Mouse (Mus musculus): ENCODE measurements around the gene Tkfc. TPM values are rescaled to one million over a fixed set of nuclear protein-coding genes. Genes with fewer than 3 reads are reported as not detected.

The Tkfc gene
- polyA plus RNA-seq, 1 experiment from 2014 or later: 7.3 TPM

DNA sequence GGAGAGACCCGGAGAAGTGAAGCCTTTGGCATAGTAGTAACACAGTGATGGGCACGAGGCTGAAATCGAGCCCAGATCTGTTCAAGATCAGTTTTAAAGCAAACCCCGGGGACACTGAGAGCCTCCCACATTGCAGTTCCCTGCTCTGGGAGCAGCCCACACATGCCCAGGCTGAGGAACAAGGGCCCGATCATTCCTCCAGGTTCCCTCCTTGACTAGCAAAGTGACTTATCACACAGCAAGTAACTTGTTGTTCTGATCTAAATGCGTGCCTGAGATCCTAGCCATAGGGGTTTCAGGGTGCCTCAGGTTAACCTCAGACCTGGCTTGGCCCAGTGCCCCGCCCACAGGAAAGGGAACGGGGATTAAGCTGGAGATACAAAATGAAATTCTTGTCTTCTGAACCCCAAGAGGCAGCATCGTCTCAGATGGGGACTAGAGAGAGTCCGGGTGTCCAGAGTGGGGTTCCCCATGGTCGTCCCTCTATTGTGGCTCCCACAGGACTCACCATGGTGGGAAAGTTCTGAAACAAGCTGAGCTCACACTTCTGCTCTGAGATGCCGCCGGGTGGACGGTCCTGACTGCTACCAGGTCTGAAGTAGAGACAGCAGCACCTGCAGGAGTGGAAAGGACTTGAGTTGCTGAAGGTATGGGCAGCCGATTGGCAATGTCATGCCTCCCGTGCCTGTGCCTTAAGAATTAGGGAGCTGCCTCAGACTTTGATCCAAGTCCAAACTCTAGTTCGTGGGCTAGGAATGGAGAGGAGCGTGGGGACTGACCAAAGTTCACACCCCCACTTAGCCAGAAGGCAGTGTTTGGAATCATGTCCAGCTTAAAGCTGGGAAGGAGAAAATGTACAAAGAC, 1.6 kb downstream of the Tkfc start:
- no peak for TF ChIP-seq CTCF (IDR thresholded peaks at IDR 0.05)
- TF ChIP-seq EP300 (IDR thresholded peaks at IDR 0.05): no peak
- Histone ChIP-seq H3K27me3 (replicated peaks; ENCODE audit: insufficient read depth, low read length) (no peaks in the 10 kb centered on the region), H3K9me3 (ENCODE audit: low read length) (no peaks in the 10 kb centered on the region), H3K4me3 (ENCODE audit: low read depth, low read length) (no peak overlapping the region), H3K27ac (ENCODE audit: low read length) (0 out of 2 replicates have a peak overlapping the region, but pooled peaks have one; percentile 98), H3K36me3 (ENCODE audit: insufficient read depth, low read length) (peaks cover 8% of the 10 kb centered on the region; the same call in 1 of the 2 replicates), H3K4me1 (ENCODE audit: insufficient read depth, low read depth, low read length) (peaks cover 9% of the 10 kb centered on the region; the same call in 1 of the 2 replicates), H3K4me2 (replicated peaks; ENCODE audit: low read depth, low read length) (no peak overlapping the region), H3K9ac (replicated peaks; ENCODE audit: low read depth) (no peak overlapping the region)
- WGBS: 79% methylated on average over 18 of the region's 18 CpGs
- no peak for ATAC-seq
- DNase-seq (ENCODE audit: low spot score): no peak

DNA sequence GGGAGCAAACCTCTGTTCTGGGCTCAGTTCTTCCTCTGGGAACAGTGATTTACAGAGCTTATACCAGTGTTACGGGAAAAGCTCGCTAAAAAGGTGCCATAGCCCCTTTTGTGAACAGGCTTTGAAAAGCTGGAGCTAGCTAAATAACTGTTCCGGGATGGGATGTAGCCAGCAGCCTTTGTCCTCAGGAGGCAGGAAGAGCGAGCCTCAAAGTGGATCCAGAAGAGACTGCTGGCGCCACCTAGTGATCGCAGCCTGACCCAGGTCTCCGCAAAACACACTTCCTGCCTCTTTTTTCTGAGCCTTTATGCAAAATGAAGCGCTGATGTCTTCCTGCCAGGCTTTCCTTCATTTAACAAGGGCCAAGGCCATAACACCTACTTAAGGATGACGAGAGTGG, 2.7 kb downstream of the Tkfc start:
- H3K27me3 ChIP-seq (replicated peaks; ENCODE audit: insufficient read depth, low read length): no peaks in the 10 kb centered on the region
- 1% methylated on average over 9 of the region's 9 CpGs for WGBS
- peak overlapping the region; percentile 77 for H3K27ac ChIP-seq (ENCODE audit: low read length)
- H3K4me1 ChIP-seq (ENCODE audit: insufficient read depth, low read depth, low read length): peaks cover 9% of the 10 kb centered on the region; the same call in 1 of the 2 replicates
- ATAC-seq: peak; percentile 52
- H3K9me3 ChIP-seq (ENCODE audit: low read length): no peaks in the 10 kb centered on the region
- DNase-seq (ENCODE audit: low spot score): peak; percentile 96
- peak overlapping the region; percentile 22 for H3K4me3 ChIP-seq (ENCODE audit: low read depth, low read length)
- H3K36me3 ChIP-seq (ENCODE audit: insufficient read depth, low read length): no peaks in the 10 kb centered on the region
- H3K4me2 ChIP-seq (replicated peaks; ENCODE audit: low read depth, low read length): peak overlapping the region; percentile 53
- peak overlapping the region; percentile 35 for H3K9ac ChIP-seq (replicated peaks; ENCODE audit: low read depth)
- TF ChIP-seq EP300 (IDR thresholded peaks at IDR 0.05) (0 out of 2 replicates have a peak, but pooled peaks have one; percentile 23), CTCF (IDR thresholded peaks at IDR 0.05) (peak; percentile 91)

DNA sequence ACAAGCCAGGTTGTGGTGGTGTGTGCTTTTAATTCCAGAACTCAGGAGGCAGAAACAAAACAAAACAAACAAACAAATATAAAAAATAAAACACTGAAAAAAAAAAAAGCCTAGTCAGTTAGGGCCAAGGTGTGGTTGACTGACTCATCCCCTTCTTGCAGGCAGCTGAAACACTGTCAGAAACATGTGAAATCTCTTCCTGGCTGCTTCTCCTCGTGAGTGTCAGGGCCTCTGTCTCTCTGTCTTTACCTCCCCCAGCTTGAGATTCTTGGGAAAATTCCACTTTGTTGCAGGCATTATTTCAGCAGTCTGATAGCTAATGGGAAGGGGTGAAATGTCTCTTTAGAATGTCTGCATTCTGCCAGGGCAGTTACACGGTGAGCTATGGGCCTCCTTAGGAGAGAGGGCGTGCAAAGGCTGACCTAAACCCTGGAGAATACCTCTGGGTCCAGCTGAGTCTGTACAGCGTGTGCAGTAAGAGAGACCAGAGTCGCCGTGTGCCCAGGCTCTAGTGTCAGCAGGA, 3.1 kb downstream of the Tkfc start:
- Histone ChIP-seq H3K9me3 (ENCODE audit: low read length) (no peaks in the 10 kb centered on the region), H3K9ac (replicated peaks; ENCODE audit: low read depth) (peak overlapping the region; percentile 35), H3K4me3 (ENCODE audit: low read depth, low read length) (peak overlapping the region; percentile 22), H3K27me3 (replicated peaks; ENCODE audit: insufficient read depth, low read length) (no peaks in the 10 kb centered on the region), H3K36me3 (ENCODE audit: insufficient read depth, low read length) (no peaks in the 10 kb centered on the region), H3K4me1 (ENCODE audit: insufficient read depth, low read depth, low read length) (peaks cover 9% of the 10 kb centered on the region; the same call in 1 of the 2 replicates), H3K4me2 (replicated peaks; ENCODE audit: low read depth, low read length) (peak overlapping the region; percentile 53), H3K27ac (ENCODE audit: low read length) (peak overlapping the region; percentile 77)
- peak; percentile 57 for DNase-seq (ENCODE audit: low spot score)
- no peak for ATAC-seq
- WGBS: 7% methylated on average over 6 of the region's 6 CpGs
- TF ChIP-seq CTCF (IDR thresholded peaks at IDR 0.05): no peak
- no peak for TF ChIP-seq EP300 (IDR thresholded peaks at IDR 0.05)

DNA sequence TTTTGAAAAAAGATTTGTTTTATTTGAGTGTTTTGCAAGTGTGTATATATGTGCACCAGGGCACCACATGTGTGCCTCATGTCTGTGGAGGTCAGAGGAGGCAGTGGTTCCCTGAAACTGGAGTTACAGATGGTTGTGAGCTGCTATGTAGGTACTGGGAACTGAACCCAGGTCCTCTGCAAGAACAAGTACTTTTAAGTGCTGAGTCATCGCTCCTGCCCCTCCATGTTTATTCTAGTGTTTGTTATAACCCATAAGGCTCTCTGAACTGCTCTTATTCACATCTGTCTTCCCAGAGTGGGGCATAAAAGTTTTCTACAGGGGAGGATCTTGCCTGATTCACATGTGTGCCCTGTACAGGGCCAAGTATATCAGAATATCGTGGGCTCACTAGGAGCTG, 5.8 kb downstream of the Tkfc start:
- DNase-seq (ENCODE audit: low spot score): no peak
- whole genome bisulfite sequencing: 84% methylated on average over 2 of the region's 2 CpGs

DNA sequence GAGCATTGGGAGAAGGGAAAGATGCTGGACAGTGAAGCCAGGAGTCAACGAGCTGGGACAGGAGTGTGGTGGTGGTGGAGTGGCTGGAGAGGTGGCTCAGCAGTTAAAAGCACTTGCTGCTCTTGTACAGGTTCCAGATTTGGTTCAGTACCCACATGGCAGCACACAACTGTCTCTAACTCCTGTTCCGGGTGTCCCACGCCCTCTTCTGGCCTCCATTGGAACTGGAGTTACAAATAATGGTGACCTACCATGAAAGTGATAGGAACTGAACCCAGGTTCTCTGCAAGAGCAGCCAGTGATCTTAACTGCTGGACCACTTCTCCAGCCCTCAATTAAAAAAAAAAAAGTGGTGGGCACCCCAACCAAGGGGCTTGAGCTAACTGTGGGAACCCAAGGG, 7.3 kb downstream of the Tkfc start:
- ATAC-seq: no peak
- H3K4me2 ChIP-seq (replicated peaks; ENCODE audit: low read depth, low read length): no peak overlapping the region
- H3K9ac ChIP-seq (replicated peaks; ENCODE audit: low read depth): no peak overlapping the region
- H3K27me3 ChIP-seq (replicated peaks; ENCODE audit: insufficient read depth, low read length): no peaks in the 10 kb centered on the region
- peaks cover 4% of the 10 kb centered on the region; the same call in 1 of the 2 replicates for H3K4me1 ChIP-seq (ENCODE audit: insufficient read depth, low read depth, low read length)
- no peaks in the 10 kb centered on the region for H3K9me3 ChIP-seq (ENCODE audit: low read length)
- no peak overlapping the region for H3K4me3 ChIP-seq (ENCODE audit: low read depth, low read length)
- 34% methylated on average over 3 of the region's 3 CpGs for WGBS
- H3K27ac ChIP-seq (ENCODE audit: low read length): no peak overlapping the region
- no peak for DNase-seq (ENCODE audit: low spot score)
- no peaks in the 10 kb centered on the region for H3K36me3 ChIP-seq (ENCODE audit: insufficient read depth, low read length)
- TF ChIP-seq CTCF (IDR thresholded peaks at IDR 0.05) (peak; percentile 48), EP300 (IDR thresholded peaks at IDR 0.05) (no peak)

More for the DNA sequence above, 5.8 kb downstream of the Tkfc start:
- Histone ChIP-seq H3K27me3 (replicated peaks; ENCODE audit: insufficient read depth, low read length) (no peaks in the 10 kb centered on the region), H3K36me3 (ENCODE audit: insufficient read depth, low read length) (no peaks in the 10 kb centered on the region), H3K9me3 (ENCODE audit: low read length) (no peaks in the 10 kb centered on the region), H3K4me2 (replicated peaks; ENCODE audit: low read depth, low read length) (no peak overlapping the region), H3K9ac (replicated peaks; ENCODE audit: low read depth) (no peak overlapping the region), H3K27ac (ENCODE audit: low read length) (no peak overlapping the region), H3K4me3 (ENCODE audit: low read depth, low read length) (no peak overlapping the region), H3K4me1 (ENCODE audit: insufficient read depth, low read depth, low read length) (peaks cover 4% of the 10 kb centered on the region; the same call in 1 of the 2 replicates)
- ATAC-seq: no peak
- TF ChIP-seq CTCF (IDR thresholded peaks at IDR 0.05) (no peak), EP300 (IDR thresholded peaks at IDR 0.05) (no peak)

DNA sequence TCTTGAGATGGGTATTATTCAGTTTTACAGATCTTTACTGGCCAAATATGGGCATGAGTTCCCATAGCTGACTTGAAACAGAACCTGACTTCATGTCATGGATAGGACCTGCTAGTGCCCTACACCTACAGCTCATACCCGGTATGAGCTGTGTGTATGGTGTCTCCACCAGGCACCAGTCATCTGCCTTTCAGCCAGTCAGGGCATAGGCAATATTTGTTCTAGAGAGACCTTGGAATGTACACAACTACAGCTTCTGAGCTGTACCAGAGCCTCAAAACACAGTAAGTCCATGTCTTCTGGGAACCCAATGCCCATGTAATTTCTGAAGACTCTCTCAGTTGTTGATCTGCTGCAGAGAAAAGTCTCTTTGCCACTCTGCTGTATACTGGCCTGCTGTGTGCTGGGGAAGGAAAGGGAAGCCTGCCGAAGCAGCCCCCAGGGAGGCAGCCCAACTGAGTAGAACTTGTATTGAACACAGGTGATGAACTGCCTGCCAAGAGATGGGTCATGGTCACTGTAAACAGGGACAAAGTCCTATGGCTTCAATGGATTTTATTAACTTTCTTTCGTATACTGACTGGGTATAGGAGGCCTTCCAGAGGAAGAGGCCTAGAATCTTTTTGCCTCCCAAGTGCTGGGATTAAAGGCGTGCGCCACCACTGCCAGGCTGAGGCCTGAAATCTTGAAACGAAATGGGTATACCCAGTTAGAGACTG, 13.6 kb downstream of the Tkfc start:
- no peak for ATAC-seq
- TF ChIP-seq CTCF (IDR thresholded peaks at IDR 0.05) (no peak), EP300 (IDR thresholded peaks at IDR 0.05) (no peak)
- WGBS: 88% methylated on average over 6 of the region's 6 CpGs

More for the DNA sequence above, 13.6 kb downstream of the Tkfc start:
- Histone ChIP-seq H3K4me3 (ENCODE audit: low read depth, low read length) (no peak overlapping the region), H3K4me2 (replicated peaks; ENCODE audit: low read depth, low read length) (no peak overlapping the region), H3K9me3 (ENCODE audit: low read length) (no peaks in the 10 kb centered on the region), H3K27me3 (replicated peaks; ENCODE audit: insufficient read depth, low read length) (no peaks in the 10 kb centered on the region), H3K27ac (ENCODE audit: low read length) (no peak overlapping the region), H3K9ac (replicated peaks; ENCODE audit: low read depth) (no peak overlapping the region), H3K4me1 (ENCODE audit: insufficient read depth, low read depth, low read length) (no peaks in the 10 kb centered on the region), H3K36me3 (ENCODE audit: insufficient read depth, low read length) (peaks cover 16% of the 10 kb centered on the region)
- no peak for DNase-seq (ENCODE audit: low spot score)
